Mouse (Mus musculus): ENCODE measurements around the gene Iars2. TPM values are rescaled to one million over a fixed set of nuclear protein-coding genes. Genes with fewer than 3 reads are reported as not detected.

The Iars2 gene
- polyA plus RNA-seq, 1 experiment from 2014 or later, result 34.1 TPM

DNA sequence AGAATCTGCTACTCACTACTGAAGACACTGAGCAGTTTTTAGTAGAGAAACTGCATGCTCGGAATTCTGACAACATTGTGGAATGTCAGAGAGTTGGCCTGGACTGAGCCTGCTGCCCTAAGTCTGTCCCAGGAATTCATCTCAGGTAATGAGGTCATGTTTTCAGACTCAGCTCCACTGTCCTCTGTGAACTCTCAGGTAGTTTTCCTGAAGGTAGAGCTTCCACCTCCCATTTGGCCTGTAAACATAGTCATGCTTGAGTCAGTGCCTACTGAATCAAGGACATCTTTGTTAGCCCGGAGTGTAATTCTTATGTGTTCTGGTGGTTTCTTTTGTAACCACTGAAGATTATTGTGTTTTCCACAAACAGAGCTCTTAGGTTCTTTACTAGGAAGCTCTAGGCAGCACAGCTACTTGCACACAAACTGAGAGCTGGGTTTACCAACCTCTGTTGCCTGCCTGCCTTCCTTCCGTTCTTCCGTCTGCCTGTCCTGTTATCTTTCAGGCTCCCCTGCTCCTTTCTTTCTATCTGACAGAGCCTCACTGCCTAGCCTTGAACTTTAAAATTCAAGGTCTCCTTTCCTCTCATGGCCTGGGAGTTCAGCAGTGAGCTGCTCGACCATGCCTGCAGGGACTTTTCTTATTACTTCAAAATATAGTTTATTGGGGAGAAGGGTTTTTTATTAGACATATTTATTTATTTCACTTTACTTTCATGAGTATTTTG is 54.2 kb downstream of the Iars2 start:
- Histone ChIP-seq H3K36me3 (peaks cover 89% of the 10 kb centered on the region), H3K27ac (no peak overlapping the region), H3K4me2 (no peak overlapping the region), H3K9ac (no peak overlapping the region), H3K9me3 (replicated peaks) (no peaks in the 10 kb centered on the region), H3K4me1 (no peaks in the 10 kb centered on the region), H3K4me3 (no peak overlapping the region), H3K27me3 (replicated peaks) (no peaks in the 10 kb centered on the region)
- 65% methylated on average over 5 of the region's 5 CpGs for WGBS (ENCODE audit: insufficient replicate concordance)
- no peak for ATAC-seq

DNA sequence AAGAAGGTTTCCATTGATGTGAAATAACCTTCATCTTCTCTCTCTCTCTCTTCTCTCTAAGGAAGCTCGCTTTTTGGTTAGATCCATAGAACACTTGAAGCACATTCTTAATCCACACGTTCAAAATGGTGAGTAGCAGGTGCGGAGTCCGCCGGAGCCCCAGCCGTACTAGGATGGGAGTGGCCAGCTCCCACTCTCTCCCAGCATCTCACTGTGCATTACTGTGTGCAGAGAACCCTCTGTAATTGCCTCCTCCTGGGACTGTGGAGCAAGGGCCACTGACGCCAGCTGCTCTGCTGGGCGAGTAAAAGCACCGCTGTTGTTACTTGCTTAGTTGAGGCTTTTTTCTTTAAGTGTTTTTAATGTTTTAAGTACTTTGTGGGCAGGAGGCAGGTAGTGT is 57.8 kb downstream of the Iars2 start:
- H3K9ac ChIP-seq, result no peak overlapping the region
- peaks cover 81% of the 10 kb centered on the region for H3K36me3 ChIP-seq
- no peak overlapping the region for H3K4me3 ChIP-seq
- no peak overlapping the region for H3K27ac ChIP-seq
- ATAC-seq, result no peak
- WGBS (ENCODE audit: insufficient replicate concordance), result 92% methylated on average over 9 of the region's 9 CpGs
- H3K27me3 ChIP-seq (replicated peaks), result no peaks in the 10 kb centered on the region
- H3K9me3 ChIP-seq (replicated peaks), result no peaks in the 10 kb centered on the region
- H3K4me1 ChIP-seq, result no peaks in the 10 kb centered on the region
- H3K4me2 ChIP-seq, result no peak overlapping the region

DNA sequence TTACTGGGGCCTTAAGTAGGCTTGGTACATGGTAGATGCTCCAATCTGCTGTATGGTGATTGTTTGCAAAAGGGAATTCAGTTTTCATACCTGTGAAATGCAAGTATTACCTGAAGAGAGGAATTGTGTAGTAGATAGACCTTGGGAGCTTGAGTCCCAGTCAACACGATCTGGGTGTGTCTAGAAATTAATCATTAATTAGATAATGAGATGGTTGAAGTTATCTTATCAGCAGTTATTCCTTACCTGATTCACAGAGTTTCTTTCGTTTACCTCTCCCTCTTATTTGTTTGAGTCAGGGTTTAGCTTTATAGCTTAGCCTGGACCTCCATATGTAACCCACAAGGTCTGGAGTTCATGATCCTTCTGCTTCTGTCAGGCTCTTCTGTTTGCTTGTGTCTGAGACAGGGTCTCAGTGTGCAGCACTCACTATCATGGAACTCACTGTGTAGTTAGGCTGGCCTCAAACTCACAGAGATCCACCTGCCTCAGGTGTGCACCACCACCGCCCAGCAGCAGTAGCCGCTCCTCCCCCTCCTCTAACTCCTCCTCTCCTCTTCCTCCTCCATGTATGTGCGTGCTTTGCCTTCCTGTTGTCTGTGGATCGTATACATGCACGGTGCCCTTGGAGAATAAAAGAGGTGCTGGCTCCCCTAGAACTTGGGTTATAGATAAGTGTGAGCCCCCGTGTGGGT is 58.6 kb downstream of the Iars2 start:
- H3K27me3 ChIP-seq (replicated peaks), result no peaks in the 10 kb centered on the region
- peaks cover 82% of the 10 kb centered on the region for H3K36me3 ChIP-seq
- no peak overlapping the region for H3K4me3 ChIP-seq
- H3K9me3 ChIP-seq (replicated peaks), result no peaks in the 10 kb centered on the region
- no peak overlapping the region for H3K9ac ChIP-seq
- peak; percentile 7; the same call in 1 of the 2 replicates for ATAC-seq
- H3K4me1 ChIP-seq, result no peaks in the 10 kb centered on the region
- H3K27ac ChIP-seq, result no peak overlapping the region
- WGBS (ENCODE audit: insufficient replicate concordance), result 87% methylated on average over 8 of the region's 8 CpGs
- H3K4me2 ChIP-seq, result no peak overlapping the region

DNA sequence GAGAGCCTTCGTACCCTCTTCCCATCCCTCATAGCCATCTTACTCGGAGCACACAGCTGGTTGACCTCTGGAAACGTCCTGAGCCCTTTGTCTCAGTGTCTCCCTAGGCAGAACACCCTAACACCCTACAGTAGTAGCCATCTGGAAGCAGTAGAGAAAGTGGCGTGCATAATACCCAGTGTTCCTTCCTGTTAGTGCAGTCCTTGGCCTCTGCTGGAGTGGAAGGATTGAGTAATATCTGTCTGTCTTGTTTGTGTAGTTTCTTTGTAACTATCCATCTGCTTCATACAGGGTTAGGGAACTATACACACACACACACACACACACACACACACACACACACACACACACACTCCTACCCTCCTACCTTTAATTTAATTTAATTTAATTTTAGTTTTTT is 60.5 kb downstream of the Iars2 start:
- Histone ChIP-seq H3K9ac (no peak overlapping the region), H3K4me2 (no peak overlapping the region), H3K9me3 (replicated peaks) (no peaks in the 10 kb centered on the region), H3K36me3 (peaks cover 84% of the 10 kb centered on the region), H3K4me1 (no peaks in the 10 kb centered on the region), H3K27me3 (replicated peaks) (no peaks in the 10 kb centered on the region), H3K4me3 (no peak overlapping the region), H3K27ac (no peak overlapping the region)
- no peak for ATAC-seq
- 67% methylated on average over 4 of the region's 4 CpGs for WGBS (ENCODE audit: insufficient replicate concordance)

DNA sequence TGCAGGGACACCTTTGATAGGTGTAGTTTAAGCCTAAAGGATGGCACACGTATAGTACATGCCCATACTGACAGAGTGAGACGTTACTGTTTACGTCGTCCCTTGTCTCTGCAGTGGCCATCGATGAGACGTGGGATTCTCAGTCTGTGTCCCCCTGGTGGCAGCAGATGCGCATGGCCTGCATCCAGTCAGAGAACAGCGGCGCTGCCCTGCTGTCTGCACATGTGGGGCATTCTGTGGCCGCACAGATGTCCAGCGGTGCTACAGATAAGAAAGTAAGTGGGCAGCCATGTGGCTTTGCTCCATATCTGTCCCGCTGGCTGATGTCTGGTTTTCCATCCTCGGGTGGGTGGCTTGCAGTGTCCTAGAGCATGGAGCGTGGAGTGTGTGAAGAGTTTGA is 66.6 kb downstream of the Iars2 start:
- Histone ChIP-seq H3K4me3 (no peak overlapping the region), H3K4me2 (no peak overlapping the region), H3K27me3 (replicated peaks) (no peaks in the 10 kb centered on the region), H3K36me3 (peaks cover 95% of the 10 kb centered on the region), H3K9me3 (replicated peaks) (no peaks in the 10 kb centered on the region), H3K27ac (no peak overlapping the region), H3K4me1 (no peaks in the 10 kb centered on the region), H3K9ac (no peak overlapping the region)
- WGBS (ENCODE audit: insufficient replicate concordance), result 64% methylated on average over 14 of the region's 14 CpGs
- ATAC-seq, result peak; percentile 42; the same call in 1 of the 2 replicates

DNA sequence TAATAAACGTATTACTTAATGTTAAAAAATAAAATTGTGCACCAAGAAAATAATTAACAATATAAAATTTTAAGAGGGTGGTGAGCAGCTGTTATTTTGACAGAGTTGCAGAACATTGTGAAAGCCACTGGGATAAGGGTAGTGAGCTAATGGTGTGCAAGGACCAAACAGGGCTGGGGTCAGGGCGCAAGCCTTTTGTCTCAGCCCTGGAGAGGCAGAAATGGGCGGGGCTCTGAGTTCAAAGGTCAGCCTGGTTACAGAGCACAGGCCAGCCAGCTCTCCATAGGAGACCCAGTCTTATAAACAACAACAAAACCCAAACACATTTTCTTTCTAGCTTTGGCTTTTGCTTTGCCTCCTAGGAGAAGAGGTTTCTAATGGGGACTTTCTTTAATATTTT is 72.4 kb downstream of the Iars2 start:
- Histone ChIP-seq H3K4me3 (no peak overlapping the region), H3K36me3 (peaks cover 81% of the 10 kb centered on the region), H3K4me1 (no peaks in the 10 kb centered on the region), H3K9me3 (replicated peaks) (no peaks in the 10 kb centered on the region), H3K9ac (no peak overlapping the region), H3K27me3 (replicated peaks) (no peaks in the 10 kb centered on the region), H3K4me2 (no peak overlapping the region), H3K27ac (no peak overlapping the region)
- 0 out of 2 replicates have a peak, but pooled peaks have one; percentile 58 for ATAC-seq
- 63% methylated on average over 3 of the region's 3 CpGs for WGBS (ENCODE audit: insufficient replicate concordance)

DNA sequence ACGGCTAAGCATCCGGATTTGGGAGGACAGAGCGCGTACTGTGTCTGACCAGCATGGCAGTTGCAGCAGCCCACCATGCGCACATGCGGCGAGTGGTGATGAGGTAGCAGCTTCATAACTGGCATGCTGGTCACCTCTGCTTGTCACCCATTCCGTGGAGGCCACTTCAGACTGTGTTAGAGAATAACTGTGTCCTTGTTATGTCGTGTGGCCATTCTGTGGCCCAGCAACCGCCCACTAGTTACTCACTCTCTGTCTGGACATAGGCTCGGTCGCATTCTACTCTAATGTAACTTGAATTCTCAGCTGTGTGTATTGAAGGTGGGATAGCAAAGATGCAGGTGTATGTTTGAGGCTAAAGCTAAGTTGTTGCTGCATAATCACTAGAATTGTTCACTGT is 73.9 kb downstream of the Iars2 start:
- Histone ChIP-seq H3K36me3 (peaks cover 81% of the 10 kb centered on the region), H3K27me3 (replicated peaks) (no peaks in the 10 kb centered on the region), H3K27ac (no peak overlapping the region), H3K9ac (no peak overlapping the region), H3K4me2 (no peak overlapping the region), H3K4me3 (no peak overlapping the region), H3K4me1 (no peaks in the 10 kb centered on the region), H3K9me3 (replicated peaks) (no peaks in the 10 kb centered on the region)
- no peak for ATAC-seq
- 88% methylated on average over 12 of the region's 12 CpGs for WGBS (ENCODE audit: insufficient replicate concordance)

DNA sequence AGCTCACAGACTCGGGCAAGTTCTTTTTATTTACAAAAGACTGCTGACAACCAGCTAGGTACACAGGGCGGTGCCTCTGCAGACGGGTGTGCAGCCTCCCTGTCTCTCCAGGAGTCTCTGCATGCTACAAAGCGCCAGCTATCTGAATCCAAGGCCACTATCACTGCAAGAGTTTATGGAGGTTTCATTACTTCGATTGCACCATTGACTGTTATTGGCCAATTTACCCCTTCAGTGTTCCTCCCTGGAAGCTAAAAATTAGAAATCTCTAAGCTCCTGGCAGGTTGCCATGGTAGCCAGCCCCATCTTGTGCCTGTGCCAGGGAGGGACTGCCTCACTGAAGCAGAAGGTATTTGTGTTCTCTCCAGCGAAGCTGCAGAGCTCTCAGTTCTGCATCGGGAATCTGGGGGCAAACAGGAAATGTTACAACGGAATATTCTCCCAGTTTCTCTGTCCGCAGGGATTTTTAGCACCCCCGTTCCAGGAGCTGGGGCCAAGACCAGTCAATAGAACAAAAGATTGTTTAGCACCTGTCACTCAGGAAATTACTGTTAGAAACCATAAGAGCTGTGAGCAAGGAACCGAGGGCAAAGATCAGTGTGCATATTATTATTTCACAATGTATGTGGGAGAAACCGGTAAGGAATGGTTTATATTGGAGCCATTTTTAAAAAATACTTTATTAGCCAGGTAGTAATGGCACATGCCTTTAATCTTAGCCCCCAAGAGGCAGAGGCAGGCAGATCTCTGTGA is 75.9 kb downstream of the Iars2 start:
- Histone ChIP-seq H3K4me3 (no peak overlapping the region), H3K36me3 (peaks cover 79% of the 10 kb centered on the region), H3K9me3 (replicated peaks) (no peaks in the 10 kb centered on the region), H3K4me1 (no peaks in the 10 kb centered on the region; the same call in 1 of the 2 replicates), H3K27me3 (replicated peaks) (no peaks in the 10 kb centered on the region), H3K9ac (no peak overlapping the region), H3K27ac (no peak overlapping the region), H3K4me2 (no peak overlapping the region)
- WGBS (ENCODE audit: insufficient replicate concordance), result 72% methylated on average over 12 of the region's 12 CpGs
- no peak for ATAC-seq

DNA sequence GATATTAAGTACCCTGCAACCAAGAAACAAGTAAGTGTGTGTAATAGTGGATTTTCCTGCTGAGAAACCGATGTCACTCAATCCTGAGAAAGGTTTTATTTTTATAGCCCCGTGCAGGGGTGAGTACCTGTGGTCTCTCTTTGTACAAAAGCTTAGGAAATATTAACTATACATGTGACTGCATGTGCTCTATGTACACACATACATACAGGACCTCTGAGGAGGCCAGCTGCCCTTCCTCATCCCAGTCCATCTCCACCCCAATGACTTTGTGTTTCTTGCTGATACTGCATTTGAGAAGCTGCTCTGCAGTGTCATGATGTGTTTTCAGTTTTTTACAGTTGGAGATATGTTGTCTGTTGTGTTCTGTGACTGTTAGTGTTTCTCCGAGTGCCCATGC is 76.8 kb downstream of the Iars2 start:
- no peaks in the 10 kb centered on the region for H3K9me3 ChIP-seq (replicated peaks)
- no peak overlapping the region for H3K4me2 ChIP-seq
- peaks cover 84% of the 10 kb centered on the region for H3K36me3 ChIP-seq
- H3K27ac ChIP-seq, result no peak overlapping the region
- ATAC-seq, result no peak
- H3K27me3 ChIP-seq (replicated peaks), result no peaks in the 10 kb centered on the region
- no peaks in the 10 kb centered on the region; the same call in 1 of the 2 replicates for H3K4me1 ChIP-seq
- 84% methylated on average over 3 of the region's 3 CpGs for WGBS (ENCODE audit: insufficient replicate concordance)
- H3K4me3 ChIP-seq, result no peak overlapping the region
- no peak overlapping the region for H3K9ac ChIP-seq

DNA sequence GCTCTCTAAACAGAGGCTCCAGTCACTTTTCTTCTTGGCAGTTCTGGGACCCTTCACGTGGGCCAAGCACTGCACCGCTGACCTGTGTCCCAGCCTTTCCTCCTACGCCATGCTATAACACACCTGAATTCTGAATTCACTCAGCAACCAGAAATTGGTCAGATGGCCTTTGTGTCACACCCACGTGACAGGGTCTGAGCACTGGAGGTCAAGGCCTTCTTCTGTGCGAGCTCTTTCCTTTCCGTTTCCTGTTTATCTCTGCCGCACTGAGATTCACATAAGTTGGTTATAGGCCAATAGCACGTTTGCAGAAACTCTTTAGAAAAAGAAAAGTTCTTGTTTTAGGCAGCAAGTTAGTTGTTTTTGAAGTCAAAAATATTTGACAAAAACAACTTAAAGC is 80.5 kb downstream of the Iars2 start:
- Histone ChIP-seq H3K9me3 (replicated peaks) (no peaks in the 10 kb centered on the region), H3K27me3 (replicated peaks) (no peaks in the 10 kb centered on the region), H3K4me1 (no peaks in the 10 kb centered on the region; the same call in 1 of the 2 replicates), H3K4me3 (no peak overlapping the region), H3K27ac (no peak overlapping the region), H3K36me3 (peaks cover 89% of the 10 kb centered on the region), H3K9ac (no peak overlapping the region), H3K4me2 (no peak overlapping the region)
- WGBS (ENCODE audit: insufficient replicate concordance), result 80% methylated on average over 8 of the region's 8 CpGs
- ATAC-seq, result no peak

DNA sequence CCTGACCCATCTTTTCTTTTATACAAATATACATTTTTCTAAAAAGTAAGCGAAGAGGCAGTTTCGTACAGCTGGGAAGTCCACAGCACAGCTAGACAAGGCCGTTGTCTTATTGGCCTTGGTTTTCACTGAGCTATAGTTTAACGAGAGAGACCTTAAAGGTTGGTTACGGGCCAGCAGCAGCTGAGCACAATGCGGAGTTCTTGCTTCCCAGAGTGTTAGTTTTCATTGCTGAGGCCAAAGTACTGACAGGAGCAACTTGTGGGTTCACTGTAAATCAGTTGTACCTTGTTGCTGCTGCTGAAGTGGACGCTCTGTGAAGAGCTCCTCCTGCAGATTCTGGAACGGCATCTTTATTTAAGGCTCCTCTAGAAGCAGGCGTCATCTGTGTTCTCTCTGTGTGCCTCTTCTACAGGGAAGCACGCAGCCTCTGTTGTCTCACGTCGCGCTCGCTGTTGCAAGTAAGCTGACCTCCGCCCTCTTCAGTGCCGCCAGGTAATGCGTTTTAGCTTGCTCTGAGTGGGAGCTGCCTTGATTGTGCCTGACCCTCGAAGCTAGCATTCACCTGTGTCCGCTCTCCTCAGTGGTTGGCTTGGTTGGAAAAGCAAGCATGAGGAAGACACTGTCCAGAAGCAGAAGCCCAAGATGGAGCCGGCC is 81.6 kb downstream of the Iars2 start:
- Histone ChIP-seq H3K9me3 (replicated peaks) (no peaks in the 10 kb centered on the region), H3K4me1 (no peaks in the 10 kb centered on the region; the same call in 1 of the 2 replicates), H3K27me3 (replicated peaks) (no peaks in the 10 kb centered on the region), H3K4me2 (no peak overlapping the region), H3K36me3 (peaks cover 89% of the 10 kb centered on the region), H3K4me3 (no peak overlapping the region), H3K9ac (no peak overlapping the region), H3K27ac (no peak overlapping the region)
- no peak for ATAC-seq
- 89% methylated on average over 20 of the region's 20 CpGs for WGBS (ENCODE audit: insufficient replicate concordance)
